Mouse (Mus musculus) lung, adult 2 months (tissue): ENCODE results near the gene Zglp1. TPM values are rescaled to one million over a fixed set of nuclear protein-coding genes. Genes with fewer than 3 reads are reported as not detected.

Experiments used
- DNase-seq: peaks from one replicate; pipeline ENCODE4 v3.0.0; 2022
- H3K4me1 ChIP-seq: fragments of 200-500 bp; 2 replicates; pipeline ENCODE4 v1.6.1; 2011; ENCODE audit warnings: low read length; ENCODE audit not compliant: control insufficient read depth, insufficient read depth
- H3K4me3 ChIP-seq: fragments of 200-500 bp; replicated peaks from 2 replicates; pipeline ENCODE3; 2011; ENCODE audit warnings: low read depth, mild to moderate bottlenecking, control low read depth, low read length; ENCODE audit errors: extremely low read depth
- CTCF ChIP-seq: fragments of 200-500 bp; IDR thresholded peaks from 2 replicates; pipeline ENCODE4 v1.5.1; 2011; ENCODE audit warnings: mild to moderate bottlenecking, low read length, control low read depth; ENCODE audit not compliant: insufficient read depth
- POLR2A ChIP-seq: fragments of 200-500 bp; IDR thresholded peaks from 2 replicates; pipeline ENCODE4 v1.6.1; 2011; ENCODE audit warnings: low read depth, mild to moderate bottlenecking, control low read depth, low read length, borderline replicate concordance; ENCODE audit errors: extremely low read depth
- WGBS: fragments of 180-500 bp; shearing (Covaris S2); methylation state at CpG from one replicate; pipeline ENCODE4 v1.1.7; 2018; 5-methylcytosine and 5-hydroxymethylcytosine counted together
- polyA plus RNA-seq: library from polyadenylated mRNA; depleted of rRNA; stranded (reverse); fragments of >200 nt; gene quantifications from 2 replicates; pipeline ENCODE4 v1.2.3, GENCODE M21; 2012

Gene Zglp1
- polyA plus RNA-seq, 1 experiment = not detected

DNA sequence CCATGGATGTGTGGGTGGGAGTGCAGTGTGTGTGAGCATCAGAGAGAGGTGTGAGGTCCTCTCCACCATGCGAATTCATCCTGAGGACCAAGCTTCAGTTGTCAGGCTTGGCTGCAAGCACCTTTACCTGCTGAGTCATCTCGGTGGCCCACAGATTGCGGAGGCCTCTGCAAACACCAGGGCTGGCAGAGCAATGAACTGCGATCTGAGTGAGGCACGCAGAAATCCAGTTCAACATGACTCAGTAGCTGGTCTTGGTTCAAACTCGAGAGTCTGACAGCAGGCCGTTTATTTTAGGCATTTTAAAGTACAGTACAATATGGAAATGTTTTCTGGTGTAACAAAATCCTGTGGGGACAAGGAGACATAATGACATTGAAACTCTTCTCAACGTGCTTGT, 30.9 kb upstream of the Zglp1 start:
- Histone ChIP-seq H3K4me1 (peaks cover 4% of the 10 kb centered on the region), H3K4me3 (no peak overlapping the region)
- DNase-seq = no peak
- 59% methylated on average over 8 of the region's 8 CpGs for WGBS
- no peak for TF ChIP-seq POLR2A

GRCm38 (mm10) chr9:21095958-21096357, 29.1 kb upstream of the Zglp1 start:
- no peak for DNase-seq
- no peak for TF ChIP-seq POLR2A
- no peak for TF ChIP-seq CTCF
- no peak overlapping the region for H3K4me3 ChIP-seq
- 89% methylated on average over 4 of the region's 4 CpGs for WGBS
- H3K4me1 ChIP-seq = peaks cover 4% of the 10 kb centered on the region

DNA sequence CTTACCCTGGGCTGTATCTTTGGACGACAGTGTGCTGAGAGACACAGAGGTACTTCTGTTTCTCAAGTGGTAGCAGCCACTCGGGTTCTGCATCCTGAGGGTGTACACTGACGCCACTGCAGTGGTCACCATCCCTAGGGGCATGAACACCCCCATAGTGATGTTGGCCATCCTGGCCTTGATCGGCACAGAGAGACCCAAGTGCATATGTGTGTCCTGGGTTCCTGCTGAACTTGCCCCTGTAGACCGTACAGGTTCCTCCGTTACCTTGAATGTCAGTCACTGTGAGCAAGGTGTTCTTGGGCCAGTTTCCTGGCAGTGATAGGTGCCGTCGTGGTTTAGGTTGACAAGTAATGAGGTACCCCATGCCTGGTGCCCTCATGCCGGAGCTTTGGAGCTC, 26.5 kb upstream of the Zglp1 start:
- Histone ChIP-seq H3K4me1 (0 out of 2 replicates have a peak, but pooled peaks cover 2% of the 10 kb centered on the region), H3K4me3 (no peak overlapping the region)
- no peak for DNase-seq
- TF ChIP-seq CTCF = no peak
- TF ChIP-seq POLR2A = no peak
- WGBS = 95% methylated on average over 9 of the region's 9 CpGs

DNA sequence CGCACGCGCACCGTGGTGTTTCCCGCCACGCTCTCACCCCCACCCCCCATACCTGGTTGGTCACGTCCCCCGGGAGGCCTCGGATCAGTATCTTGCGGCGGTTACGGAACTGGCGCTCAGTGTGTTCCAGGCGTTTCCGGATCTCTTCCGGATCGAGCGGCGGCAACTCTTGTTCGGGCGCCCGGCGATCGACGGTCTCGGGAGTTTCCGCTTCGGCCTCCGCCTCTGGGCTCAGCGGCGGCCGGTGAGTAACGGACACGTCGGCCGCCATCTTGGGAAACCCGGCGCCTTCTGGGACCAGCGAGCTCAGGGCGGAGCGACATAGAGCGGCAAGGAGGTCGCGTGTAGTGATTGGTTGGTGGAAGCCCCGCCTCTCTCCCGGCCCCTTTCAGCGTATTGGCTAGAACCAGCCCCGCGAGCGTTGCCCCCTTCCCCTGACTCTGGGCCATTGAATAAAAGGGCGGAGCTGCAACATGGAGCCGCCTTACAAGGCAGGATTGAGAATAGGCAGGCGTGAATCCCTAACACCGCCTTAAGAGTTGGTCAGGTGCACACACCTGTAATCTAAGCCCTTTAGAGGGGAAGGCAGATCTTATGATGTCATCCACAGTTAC, 24.9 kb upstream of the Zglp1 start, which contains the start of the genes Gm38431 and Raver1:
Gene Gm38431, minus strand, starts transcription at position 291 of the 614 bp plus-strand sequence.
Gene Raver1, minus strand, starts transcription at position 302 of the 614 bp plus-strand sequence.
- Histone ChIP-seq H3K4me1 (0 out of 2 replicates have a peak, but pooled peaks cover 2% of the 10 kb centered on the region), H3K4me3 (peak within 1 kb of the TSS; percentile 90)
- TF ChIP-seq POLR2A (peak; percentile 76), CTCF (no peak)
- under 1% methylated on average over 54 of the region's 54 CpGs for WGBS
- DNase-seq = peak; percentile 94

- DNase-seq = no peak
- WGBS = 2% methylated on average over 24 of the region's 24 CpGs
- Histone ChIP-seq H3K4me1 (0 out of 2 replicates have a peak, but pooled peaks cover 2% of the 10 kb centered on the region), H3K4me3 (peak overlapping the region; percentile 90)
- no peak for TF ChIP-seq POLR2A
- TF ChIP-seq CTCF = no peak
Measured at GRCm38 (mm10) chr9:21090972-21091706, 24.2 kb upstream of the Zglp1 start.

- no peak for DNase-seq
- Histone ChIP-seq H3K4me3 (no peak overlapping the region), H3K4me1 (0 out of 2 replicates have a peak, but pooled peaks cover 2% of the 10 kb centered on the region)
- 88% methylated on average over 1 of the region's 1 CpGs for WGBS
- no peak for TF ChIP-seq POLR2A
- no peak for TF ChIP-seq CTCF
Measured at GRCm38 (mm10) chr9:21090537-21090936, 23.6 kb upstream of the Zglp1 start.

DNA sequence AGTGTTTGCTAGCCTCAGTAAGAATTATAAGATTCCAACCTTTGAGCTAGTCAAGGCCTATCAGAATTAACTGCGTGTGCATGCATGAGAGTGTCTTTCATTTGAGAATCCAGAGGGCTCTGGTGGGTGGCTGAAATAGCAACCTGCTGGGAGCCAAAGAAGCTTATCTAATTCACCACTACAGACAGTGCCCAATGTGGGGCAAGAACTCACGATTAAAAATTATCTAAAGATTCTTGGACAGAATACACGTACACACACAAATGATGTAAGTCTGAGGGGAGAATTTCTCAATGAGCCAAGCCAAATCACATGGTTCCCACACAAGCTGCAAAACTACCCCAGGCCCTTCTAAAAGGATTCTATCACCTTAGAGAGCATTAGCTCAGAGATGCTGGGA, 16.4 kb upstream of the Zglp1 start:
- 70% methylated on average over 3 of the region's 3 CpGs for WGBS
- no peak for DNase-seq
- H3K4me1 ChIP-seq = no peaks in the 10 kb centered on the region
- no peak overlapping the region for H3K4me3 ChIP-seq
- TF ChIP-seq CTCF = no peak
- no peak for TF ChIP-seq POLR2A

DNA sequence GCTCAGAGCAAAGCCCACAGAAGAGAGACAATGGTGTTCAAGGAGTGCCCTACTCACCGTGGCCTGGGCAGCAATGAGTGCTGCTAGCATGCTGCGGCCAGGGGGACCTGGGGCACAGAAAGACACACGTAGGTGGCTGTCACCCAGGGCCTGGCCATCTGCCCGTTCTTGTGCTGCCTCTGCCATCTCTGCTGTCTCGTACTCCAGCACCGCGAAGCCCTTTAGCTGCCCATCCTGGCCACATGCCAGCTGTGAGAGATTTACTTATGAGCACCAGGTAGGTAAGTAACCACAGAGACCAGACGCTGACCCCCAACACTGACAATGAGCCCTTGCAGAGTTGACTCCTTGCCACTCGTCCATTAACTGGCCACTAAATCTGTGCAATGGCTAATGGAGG, 14.2 kb upstream of the Zglp1 start:
- Histone ChIP-seq H3K4me3 (no peak overlapping the region), H3K4me1 (no peaks in the 10 kb centered on the region)
- WGBS = 77% methylated on average over 9 of the region's 9 CpGs
- DNase-seq = no peak
- TF ChIP-seq POLR2A (no peak), CTCF (no peak)

DNA sequence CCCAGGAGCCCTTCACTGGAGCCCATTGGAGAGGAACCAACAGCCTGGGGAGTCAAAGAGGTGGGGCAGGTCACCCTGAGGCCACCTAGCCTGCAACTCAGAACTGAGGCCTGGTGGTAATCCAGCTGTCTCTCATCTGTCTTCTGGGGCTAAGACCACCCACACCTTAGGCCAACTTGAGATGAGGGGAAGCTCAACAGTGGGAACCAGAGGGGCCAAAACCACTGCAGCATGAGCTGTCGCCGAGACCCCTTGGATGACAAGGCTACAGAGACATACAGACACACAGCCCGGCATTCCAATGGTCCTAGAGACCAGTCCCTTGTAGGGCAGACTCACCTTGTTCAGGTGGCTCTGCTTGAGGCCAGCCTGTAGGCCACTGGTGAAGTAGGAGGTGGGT, 8.7 kb upstream of the Zglp1 start:
- Histone ChIP-seq H3K4me1 (peaks cover 5% of the 10 kb centered on the region; the same call in 1 of the 2 replicates), H3K4me3 (no peak overlapping the region)
- 83% methylated on average over 3 of the region's 3 CpGs for WGBS
- no peak for DNase-seq
- TF ChIP-seq CTCF (no peak), POLR2A (no peak)
